ENCODE assay signal across 14 mouse cellular contexts in the genomic region with DNA sequence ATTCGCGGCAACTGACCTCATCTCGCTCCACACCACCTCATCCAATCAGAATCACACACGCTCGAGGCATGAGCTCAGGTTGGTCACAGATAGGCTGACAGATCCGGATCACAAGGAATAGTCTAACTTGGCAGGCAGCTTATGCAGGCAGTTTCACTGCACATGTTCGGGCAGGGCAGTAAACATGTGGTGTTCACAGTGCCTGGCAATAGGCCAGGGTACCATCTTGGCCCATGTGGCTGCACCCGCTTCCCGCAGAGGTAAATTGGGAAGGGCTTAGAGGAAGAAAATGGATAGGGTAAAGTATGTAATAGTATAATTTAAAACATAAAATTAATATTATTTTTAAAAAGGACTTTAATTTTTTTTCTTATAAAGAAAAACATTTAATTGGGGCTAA.
"Had no signal": no experiment of that assay in that cellular context is flagged by ENCODE, and none has a peak within 500 bp of the region (broad histone marks: within the 10 kb centered on the region; RNA-seq: fewer than 3 reads in every experiment).

No protein-coding gene starts in this region.

- H3K27ac ChIP-seq: limb, embryonic 13.5 days; liver, embryonic 15.5 days; neural tube, embryonic 12.5 days had no signal

- H3K36me3 ChIP-seq: limb, embryonic 13.5 days; liver, embryonic 15.5 days; neural tube, embryonic 12.5 days had no signal

- H3K4me3 ChIP-seq: limb, embryonic 13.5 days; liver, embryonic 15.5 days; neural tube, embryonic 12.5 days had no signal

- H3K9me3 ChIP-seq: limb, embryonic 13.5 days; liver, embryonic 15.5 days; neural tube, embryonic 12.5 days had no signal

- H3K9ac ChIP-seq: limb, embryonic 13.5 days; liver, embryonic 15.5 days; neural tube, embryonic 12.5 days had no signal

- H3K27me3 ChIP-seq: limb, embryonic 13.5 days; liver, embryonic 15.5 days; neural tube, embryonic 12.5 days had no signal

- ATAC-seq: lung, postnatal 0 days had no signal

- H3K4me1 ChIP-seq: limb, embryonic 13.5 days; liver, embryonic 15.5 days; neural tube, embryonic 12.5 days had no signal

- H3K4me2 ChIP-seq: limb, embryonic 13.5 days; liver, embryonic 15.5 days; neural tube, embryonic 12.5 days had no signal

- DNase-seq: kidney, postnatal 25 days; layer of hippocampus, adult 9-11 months; layer of hippocampus, postnatal 36 days; lung, adult 2 months; lung, postnatal 36 days; midbrain, embryonic 14.5 days; right cerebral cortex, postnatal 4 days; spleen, adult 18-20 months; thymus, adult 18-20 months; thymus, postnatal 14 days had no signal
